Mouse (Mus musculus) heart, adult 8-10 months (tissue): Measurements from ENCODE around the gene Akap12. TPM values are rescaled to one million over a fixed set of nuclear protein-coding genes. Genes with fewer than 3 reads are reported as not detected.
A peak's percentile ranks its signal among the peaks of the same experiment; 100 is the strongest.

Experiments
- DNase-seq: peaks from one replicate; pipeline ENCODE4 v3.0.0; 2022; ENCODE audit warnings: low spot score
- total RNA-seq, 4 experiments: library from RNA; stranded (reverse); gene quantifications; 2 replicates each; pipeline ENCODE4 v1.2.4; 2022

Gene Akap12
- total RNA-seq, 4 experiments from 2014 or later: 18.1 to 24.4 (median 23.3) TPM

GRCm38 (mm10) chr10:4282395-4282794 lies 16.2 kb downstream of the Akap12 start:
- DNase-seq: peak; percentile 11

DNA sequence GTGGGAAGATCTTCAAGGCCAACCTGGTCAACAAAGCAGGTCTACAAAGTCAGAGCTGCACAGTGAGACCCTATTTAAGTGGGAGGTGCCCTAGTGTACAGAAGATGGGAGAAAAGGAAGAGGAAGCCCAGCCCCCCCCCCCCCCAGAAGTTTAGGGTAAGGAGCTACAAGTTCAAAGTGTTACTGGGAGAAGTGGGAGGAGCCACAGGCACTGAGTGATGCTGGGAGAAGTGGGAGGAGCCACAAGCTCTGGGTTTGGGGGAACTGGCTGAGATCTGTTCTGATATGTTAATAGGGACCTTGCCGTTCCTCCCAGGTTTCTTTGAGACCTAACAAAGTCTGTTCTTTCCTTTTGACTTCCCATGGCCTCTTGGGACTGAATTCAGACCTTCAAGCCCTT lies 18.6 kb downstream of the Akap12 start:
- no peak for DNase-seq

DNA sequence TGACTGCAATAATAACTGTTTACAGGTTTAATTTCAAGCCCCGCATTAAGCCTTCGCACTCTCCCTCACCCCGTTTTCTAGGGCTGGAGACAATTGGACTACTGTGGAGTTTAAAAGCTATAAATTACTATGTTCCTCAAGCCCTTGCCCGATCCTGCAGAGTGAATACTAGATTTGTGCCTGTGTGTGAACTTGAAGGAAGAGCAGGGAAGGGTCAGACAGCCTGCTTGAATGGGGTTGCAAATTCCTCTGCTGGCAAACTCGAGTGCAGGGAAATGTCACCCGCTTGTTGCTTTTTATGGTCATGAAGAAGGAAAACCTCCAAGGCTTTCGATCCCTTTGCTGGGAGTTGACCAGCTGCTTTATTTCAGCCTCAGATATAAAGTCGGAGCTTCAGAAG lies 19.6 kb downstream of the Akap12 start:
- DNase-seq: no peak

GRCm38 (mm10) chr10:4289171-4289570 lies 23.0 kb downstream of the Akap12 start:
- no peak for DNase-seq

DNA sequence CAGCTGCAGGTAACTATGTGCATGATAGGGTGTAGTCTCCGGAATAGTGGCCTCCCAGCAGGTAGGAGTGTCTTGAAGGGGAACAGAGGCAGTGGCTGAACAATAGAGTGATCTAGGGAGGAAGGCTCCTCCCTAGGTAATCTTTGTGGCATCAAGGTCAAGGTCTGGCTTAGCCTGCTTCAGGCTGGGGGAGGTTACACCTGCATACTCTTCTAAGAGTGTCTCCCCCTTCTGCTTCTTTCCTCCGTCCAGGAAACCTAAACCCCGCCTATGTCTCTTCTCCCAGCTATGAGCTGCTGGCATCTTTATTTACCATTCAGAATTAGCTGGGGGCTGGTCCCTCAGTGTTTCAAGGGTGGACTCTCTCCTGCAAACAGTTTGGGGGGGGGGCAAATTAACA lies 23.5 kb downstream of the Akap12 start:
- DNase-seq: no peak

- DNase-seq: no peak
Measured at GRCm38 (mm10) chr10:4290145-4290544, 24.0 kb downstream of the Akap12 start.

GRCm38 (mm10) chr10:4290561-4290960 lies 24.4 kb downstream of the Akap12 start:
- DNase-seq: no peak

GRCm38 (mm10) chr10:4293418-4293817 lies 27.2 kb downstream of the Akap12 start:
- DNase-seq: no peak

DNA sequence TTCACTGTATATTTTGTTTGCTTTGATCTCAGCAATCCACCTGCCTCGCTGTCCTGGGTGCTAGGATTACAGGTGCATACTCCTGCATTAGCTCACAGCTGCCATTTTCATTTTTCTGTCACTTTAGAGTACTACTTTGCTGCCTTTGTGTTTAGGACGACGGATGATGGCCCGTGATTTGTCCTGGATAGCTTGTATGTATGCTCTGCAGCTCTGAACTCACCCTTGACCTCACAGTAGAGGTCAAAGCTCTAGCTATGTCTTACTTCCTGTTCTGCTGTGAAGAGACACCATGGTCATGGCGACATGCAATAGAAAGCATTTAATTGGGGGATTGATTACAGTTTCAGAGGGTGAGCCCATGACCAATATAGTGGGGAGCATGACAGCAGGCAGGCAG lies 37.4 kb downstream of the Akap12 start:
- no peak for DNase-seq

DNA sequence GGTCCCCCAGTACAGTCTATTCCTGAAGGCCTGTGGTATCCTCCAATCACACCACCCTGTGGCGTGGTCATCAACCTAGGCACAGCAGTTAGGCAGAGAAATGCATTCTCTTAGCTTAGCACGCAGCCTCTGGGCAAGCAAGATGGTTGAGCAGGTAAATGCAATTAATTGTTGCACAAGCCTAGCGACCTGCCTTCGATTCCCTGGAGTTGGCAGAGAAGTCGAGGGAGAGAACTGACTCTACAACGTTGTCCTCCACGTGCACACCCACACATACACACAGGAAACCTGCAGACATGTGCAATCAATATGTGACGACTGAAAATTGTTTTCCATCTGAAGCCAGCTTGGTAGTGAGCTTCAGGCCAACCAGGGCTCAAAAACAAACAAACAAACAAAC lies 57.7 kb downstream of the Akap12 start:
- DNase-seq: no peak

GRCm38 (mm10) chr10:4325562-4325961 lies 59.4 kb downstream of the Akap12 start:
- DNase-seq: no peak

DNA sequence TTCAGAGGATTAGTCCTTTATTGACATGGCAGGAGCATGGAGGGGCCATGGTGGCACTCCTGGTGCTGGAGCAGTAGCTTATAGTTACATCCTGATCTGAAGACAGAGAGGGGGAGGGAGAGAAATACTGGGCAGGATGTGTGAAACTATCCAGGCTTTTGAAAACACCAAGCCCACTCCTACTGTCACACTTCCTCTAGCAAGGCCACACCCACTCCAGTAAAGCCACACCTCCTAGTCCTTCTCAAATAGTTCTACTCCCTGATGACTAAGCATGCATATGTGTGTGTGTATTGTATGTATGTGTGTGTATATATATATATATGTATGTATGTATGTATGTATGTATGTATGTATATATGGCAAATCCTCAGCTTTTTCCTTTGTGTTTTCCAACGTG lies 61.5 kb downstream of the Akap12 start:
- no peak for DNase-seq

DNA sequence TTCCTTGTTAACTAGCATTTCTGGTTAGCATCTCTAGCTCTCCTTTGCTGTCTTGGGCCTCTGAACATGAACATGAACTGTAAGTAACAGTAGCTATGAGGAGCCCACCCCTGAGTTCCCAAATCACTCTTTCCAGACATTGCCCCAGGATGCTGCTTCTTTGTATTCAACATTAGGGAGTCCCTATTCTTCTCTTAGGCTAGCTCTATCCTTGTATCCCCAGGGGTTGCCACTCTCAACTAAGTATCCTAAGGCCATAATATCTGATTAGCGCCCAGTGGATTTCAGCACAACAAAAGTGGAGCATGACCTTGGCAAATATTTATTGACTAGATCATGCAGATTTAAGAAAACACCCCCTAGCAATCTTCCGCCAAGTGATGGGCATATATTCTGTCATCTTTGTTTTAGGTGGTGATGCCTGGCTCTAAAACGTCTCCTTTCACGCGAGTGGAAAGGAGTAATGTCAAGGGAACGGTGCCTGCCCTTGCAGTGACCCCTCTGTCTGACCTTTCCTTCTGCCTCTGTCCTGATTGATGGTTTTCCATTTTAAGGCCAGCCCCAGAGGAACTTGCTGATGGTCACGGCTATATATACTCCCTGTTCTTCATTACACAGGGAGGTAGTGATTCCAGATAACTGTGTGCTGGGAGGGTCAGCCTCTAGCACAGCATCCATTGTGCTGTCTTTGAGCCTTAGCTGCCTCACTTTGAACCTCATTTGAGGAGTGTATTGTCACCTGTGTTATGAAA lies 66.2 kb downstream of the Akap12 start:
- DNase-seq: no peak

DNA sequence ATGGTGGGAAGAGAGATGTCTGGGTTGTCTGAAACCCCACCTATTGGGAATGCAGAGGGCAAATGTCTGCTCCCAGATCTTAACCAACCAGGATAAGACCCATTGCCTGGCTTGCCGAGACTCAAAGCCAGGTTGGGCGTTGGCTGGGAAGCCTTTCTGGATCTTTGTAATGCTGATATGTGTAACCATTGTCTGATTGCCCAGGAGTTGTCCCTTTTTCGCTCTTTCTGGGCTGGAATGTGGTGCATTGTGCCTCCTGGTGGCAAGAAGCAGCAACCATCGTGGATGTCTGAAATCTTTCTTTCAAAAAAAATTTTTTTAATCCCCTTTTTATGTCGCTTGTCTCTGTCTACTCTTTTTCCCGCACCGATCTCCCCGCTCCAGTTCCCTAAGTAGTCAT lies 67.1 kb downstream of the Akap12 start:
- peak; percentile 68 for DNase-seq

DNA sequence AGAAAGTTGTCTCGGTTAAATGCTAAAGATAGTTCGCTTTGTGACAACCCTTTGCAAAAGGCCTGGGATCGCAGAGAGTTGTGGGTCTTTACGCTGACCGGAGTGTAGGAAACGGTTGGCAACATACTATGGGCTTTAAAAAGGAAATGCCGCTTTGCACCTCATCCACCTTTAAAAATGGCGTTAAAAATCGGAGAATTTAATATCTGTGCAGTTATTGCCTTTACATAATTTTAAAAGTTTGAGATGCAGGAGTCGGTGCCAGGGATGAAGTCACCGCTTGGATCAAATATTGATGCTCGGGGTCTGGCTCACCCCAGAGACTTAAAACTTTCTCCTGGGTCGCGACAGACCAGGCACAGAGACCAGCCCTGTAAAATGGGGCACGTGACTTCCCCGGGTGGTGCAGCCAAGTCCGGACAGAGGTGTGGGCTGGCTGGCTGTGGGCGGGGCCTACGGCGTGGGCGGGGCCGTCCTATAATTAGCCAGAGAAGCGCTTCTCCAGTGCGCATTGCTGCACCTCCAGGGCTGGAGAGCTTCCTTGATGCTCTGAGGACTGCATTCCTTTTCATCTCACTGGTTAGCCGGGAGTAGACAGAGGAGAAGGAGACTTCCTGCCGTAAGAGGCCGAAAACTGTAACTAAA lies 68.0 kb downstream of the Akap12 start:
- peak; percentile 90 for DNase-seq

DNA sequence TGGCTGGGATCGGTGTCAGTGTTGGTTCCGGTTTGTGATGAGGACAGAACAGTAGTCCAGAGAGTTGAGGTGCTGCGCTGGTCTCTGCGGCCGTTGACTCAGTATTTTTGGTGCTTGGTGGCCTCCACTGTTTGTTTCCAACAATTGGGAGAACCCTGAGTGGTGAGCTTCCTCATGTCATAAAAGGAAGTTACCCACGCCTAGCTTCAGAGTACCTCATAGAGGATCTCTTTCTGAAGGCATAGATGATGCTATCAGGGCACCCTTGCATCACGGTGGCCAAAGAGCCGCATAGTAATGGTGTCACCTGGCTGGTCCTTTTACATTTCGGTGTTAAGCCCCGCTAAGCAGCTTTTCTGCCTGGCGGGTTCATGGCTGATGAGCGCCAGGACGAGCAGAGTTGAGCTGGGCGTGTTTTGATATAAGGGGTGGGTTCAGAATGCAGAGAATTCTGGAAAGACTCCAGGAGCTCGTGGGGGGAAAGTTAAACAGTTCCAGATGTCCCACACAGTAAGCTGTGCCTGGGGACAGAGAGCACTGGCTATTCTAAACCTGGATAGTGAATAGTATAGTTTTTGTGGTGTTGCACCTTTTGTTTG lies 72.8 kb downstream of the Akap12 start:
- DNase-seq: peak; percentile 68

GRCm38 (mm10) chr10:4341430-4341829 lies 75.2 kb downstream of the Akap12 start:
- DNase-seq: peak; percentile 51

DNA sequence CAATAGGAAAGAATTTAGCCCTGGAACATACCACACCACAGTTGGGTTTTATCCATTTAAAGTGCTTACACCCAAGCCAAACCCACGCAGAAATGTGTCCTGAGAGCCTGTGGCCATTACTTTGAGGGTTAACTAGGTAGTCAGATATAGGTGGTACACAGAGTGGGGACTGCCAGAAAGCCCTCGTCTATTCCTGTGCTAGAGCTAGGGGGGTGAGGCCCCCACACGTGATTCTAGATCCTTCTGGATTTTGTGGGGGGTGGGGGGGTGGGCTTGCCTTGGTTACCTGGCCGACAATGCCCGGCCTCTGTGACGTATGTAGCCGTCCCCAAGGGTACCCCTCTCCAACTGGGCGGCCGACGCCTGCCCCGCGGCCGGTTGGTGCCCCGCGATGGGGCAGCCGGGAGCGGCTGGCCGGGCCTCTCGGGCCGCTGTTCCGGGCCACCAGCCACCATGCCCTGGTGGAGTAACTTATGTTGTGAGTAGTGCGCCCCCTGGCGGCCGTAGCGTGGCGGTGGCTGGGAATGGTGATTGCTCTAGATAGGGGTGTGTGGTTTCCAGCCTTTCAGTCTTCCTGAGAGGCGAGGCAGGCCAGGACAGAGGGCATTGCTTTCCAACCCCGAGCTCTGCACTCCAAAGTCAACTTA lies 80.4 kb downstream of the Akap12 start:
- DNase-seq: peak; percentile 87

DNA sequence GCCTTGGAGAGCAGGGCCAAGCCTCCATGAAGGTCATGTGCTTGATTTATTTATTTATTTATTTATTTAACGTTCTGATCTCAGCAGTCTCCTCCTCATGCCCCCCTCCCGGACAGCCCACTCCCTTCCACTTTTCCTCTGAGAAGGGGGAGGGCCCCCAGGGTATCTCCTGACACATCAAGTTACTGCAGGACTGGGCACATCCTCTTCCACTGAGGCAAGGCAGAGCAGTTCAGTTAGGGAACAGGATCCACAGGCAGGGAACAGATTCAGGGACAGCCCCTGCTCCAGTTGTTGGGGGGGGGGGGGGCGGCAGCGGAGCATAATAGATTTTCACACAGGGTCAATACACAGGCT lies 80.9 kb downstream of the Akap12 start:
- DNase-seq: no peak

DNA sequence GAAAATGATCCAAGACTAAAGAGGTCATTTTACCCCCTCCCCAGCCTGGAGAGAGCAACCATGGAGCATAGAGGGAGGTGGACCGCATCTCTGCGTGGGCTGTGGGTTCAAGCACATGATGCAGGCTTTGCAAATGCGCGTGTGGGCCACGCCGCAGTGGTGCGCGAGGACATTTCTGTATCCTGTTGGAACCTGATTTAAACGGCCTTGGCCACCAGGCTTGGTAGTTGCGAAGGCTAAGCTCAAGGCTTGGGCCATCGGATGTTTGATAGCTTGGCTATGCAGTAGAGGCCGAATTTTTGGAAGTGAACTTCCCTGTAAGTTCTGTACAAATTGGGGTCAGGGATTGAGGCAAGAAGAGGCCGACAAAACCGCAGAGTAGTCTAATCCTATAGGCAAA lies 81.4 kb downstream of the Akap12 start:
- DNase-seq: no peak

DNA sequence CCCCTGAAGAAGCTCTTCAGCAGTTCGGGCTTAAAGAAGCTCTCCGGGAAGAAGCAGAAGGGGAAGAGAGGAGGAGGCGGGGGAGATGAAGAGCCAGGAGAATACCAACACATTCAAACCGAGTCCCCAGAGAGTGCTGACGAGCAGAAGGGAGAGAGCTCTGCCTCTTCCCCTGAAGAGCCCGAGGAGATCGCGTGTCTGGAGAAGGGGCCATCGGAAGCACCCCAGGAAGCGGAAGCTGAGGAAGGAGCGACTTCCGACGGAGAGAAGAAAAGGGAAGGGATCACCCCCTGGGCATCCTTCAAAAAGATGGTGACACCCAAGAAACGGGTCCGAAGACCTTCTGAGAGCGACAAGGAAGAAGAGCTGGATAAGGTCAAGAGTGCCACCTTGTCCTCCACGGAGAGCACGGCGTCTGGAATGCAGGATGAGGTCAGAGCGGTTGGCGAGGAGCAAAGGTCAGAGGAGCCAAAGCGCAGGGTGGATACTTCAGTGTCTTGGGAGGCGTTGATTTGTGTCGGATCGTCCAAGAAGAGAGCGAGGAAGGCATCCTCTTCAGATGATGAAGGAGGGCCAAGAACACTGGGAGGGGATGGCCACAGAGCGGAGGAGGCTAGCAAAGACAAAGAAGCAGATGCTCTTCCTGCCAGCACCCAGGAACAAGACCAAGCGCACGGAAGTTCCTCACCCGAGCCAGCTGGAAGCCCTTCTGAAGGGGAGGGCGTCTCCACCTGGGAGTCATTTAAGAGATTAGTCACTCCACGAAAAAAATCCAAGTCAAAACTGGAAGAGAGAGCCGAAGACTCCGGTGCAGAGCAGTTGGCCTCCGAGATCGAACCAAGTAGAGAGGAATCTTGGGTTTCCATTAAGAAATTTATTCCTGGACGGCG lies 88.4 kb downstream of the Akap12 start:
- DNase-seq: no peak
